Mouse (Mus musculus): ENCODE results near the gene Hoxb5. TPM values are rescaled to one million over a fixed set of nuclear protein-coding genes. Genes with fewer than 3 reads are reported as not detected.

Gene Hoxb5
- polyA plus RNA-seq, 1 experiment from 2014 or later, result 0.14 TPM

- no peak within 1 kb of the TSS for H3K4me3 ChIP-seq
- peaks cover 8% of the 10 kb centered on the region for H3K4me1 ChIP-seq (replicated peaks)
- ATAC-seq (ENCODE audit: insufficient number of reproducible peaks, low FRiP score), result no peak
- H3K4me2 ChIP-seq, result no peak within 1 kb of the TSS
- H3K9ac ChIP-seq, result no peak within 1 kb of the TSS
- peaks cover 96% of the 10 kb centered on the region for H3K27me3 ChIP-seq (replicated peaks)
- H3K27ac ChIP-seq (ENCODE audit: poor library complexity, severe bottlenecking), result no peak within 1 kb of the TSS
- H3K9me3 ChIP-seq (replicated peaks), result no peaks in the 10 kb centered on the region
- H3K36me3 ChIP-seq, result no peaks in the 10 kb centered on the region
- WGBS, result 2% methylated on average over 22 of the region's 22 CpGs
Observed at GRCm38 (mm10) chr11:96291681-96292564, 11.2 kb upstream of the Hoxb5 start, which contains the start of gene Hoxb6. TSS of gene Hoxb6 (plus strand) at chr11:96292476.

GRCm38 (mm10) chr11:96292565-96293301 is 10.4 kb upstream of the Hoxb5 start:
- H3K27me3 ChIP-seq (replicated peaks), result peaks cover 96% of the 10 kb centered on the region

GRCm38 (mm10) chr11:96293302-96293921 is 9.7 kb upstream of the Hoxb5 start:
- H3K36me3 ChIP-seq, result no peaks in the 10 kb centered on the region
- under 1% methylated on average over 22 of the region's 22 CpGs for WGBS
- H3K9ac ChIP-seq, result no peak overlapping the region
- 0 out of 2 replicates have a peak, but pooled peaks cover 4% of the 10 kb centered on the region for H3K4me1 ChIP-seq (replicated peaks)
- no peaks in the 10 kb centered on the region for H3K9me3 ChIP-seq (replicated peaks)
- no peak overlapping the region for H3K4me3 ChIP-seq
- no peak overlapping the region for H3K27ac ChIP-seq (ENCODE audit: poor library complexity, severe bottlenecking)
- ATAC-seq (ENCODE audit: insufficient number of reproducible peaks, low FRiP score), result no peak
- peaks cover 96% of the 10 kb centered on the region for H3K27me3 ChIP-seq (replicated peaks)
- H3K4me2 ChIP-seq, result no peak overlapping the region

More at GRCm38 (mm10) chr11:96292565-96293301, 10.4 kb upstream of the Hoxb5 start:
- no peak for ATAC-seq (ENCODE audit: insufficient number of reproducible peaks, low FRiP score)
- no peaks in the 10 kb centered on the region for H3K9me3 ChIP-seq (replicated peaks)
- no peak overlapping the region for H3K4me3 ChIP-seq
- no peak overlapping the region for H3K4me2 ChIP-seq
- no peak overlapping the region for H3K27ac ChIP-seq (ENCODE audit: poor library complexity, severe bottlenecking)
- under 1% methylated on average over 12 of the region's 12 CpGs for WGBS
- H3K36me3 ChIP-seq, result no peaks in the 10 kb centered on the region
- H3K4me1 ChIP-seq (replicated peaks), result 0 out of 2 replicates have a peak, but pooled peaks cover 4% of the 10 kb centered on the region
- no peak overlapping the region for H3K9ac ChIP-seq

DNA sequence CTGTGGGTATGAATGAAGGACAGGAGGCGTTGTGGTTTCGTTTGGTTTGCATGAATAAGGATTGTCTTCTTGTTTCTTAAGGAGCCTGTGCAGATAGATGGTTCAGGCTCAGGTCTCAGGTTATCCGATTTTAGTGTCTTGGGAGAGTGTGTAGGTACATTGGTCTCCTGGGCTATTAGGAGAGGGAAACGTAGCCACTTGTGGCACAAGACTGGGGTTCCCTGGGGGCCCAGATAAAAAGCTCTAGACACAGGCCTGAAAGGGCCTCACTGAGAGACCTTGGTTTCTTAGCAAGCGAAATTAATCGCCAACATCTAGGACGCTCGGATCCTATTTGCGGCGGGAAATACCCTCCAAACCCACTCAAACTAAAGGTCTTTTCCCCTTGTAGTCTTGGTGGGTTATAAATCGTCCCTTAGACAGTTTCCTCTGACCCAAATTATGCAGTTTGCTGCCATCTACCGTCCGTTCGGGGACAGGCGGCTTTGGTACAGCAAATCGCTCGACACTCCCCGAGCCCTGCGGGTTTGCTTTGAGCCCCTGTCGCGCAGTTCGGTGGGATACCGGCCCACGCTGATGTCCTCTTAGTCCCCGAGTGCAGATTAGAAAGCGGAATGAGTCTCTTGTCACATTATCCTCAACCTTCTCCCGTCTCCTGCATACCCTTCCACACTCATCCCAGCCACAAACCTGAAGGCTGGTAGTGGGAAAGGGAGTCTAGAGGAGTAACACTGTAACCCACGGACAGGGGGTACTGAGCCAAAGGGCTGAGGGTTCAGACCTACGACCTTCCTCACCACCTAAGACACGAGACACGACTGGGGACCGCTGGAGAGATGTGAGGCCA is 8.7 kb upstream of the Hoxb5 start:
- Histone ChIP-seq H3K9me3 (replicated peaks) (no peaks in the 10 kb centered on the region), H3K4me1 (replicated peaks) (peaks cover 10% of the 10 kb centered on the region), H3K36me3 (no peaks in the 10 kb centered on the region), H3K9ac (no peak overlapping the region), H3K4me3 (no peak overlapping the region), H3K27me3 (replicated peaks) (peaks cover 96% of the 10 kb centered on the region), H3K4me2 (no peak overlapping the region), H3K27ac (ENCODE audit: poor library complexity, severe bottlenecking) (no peak overlapping the region)
- ATAC-seq (ENCODE audit: insufficient number of reproducible peaks, low FRiP score), result 0 out of 2 replicates have a peak, but pooled peaks have one; percentile 29
- WGBS, result 1% methylated on average over 32 of the region's 32 CpGs

DNA sequence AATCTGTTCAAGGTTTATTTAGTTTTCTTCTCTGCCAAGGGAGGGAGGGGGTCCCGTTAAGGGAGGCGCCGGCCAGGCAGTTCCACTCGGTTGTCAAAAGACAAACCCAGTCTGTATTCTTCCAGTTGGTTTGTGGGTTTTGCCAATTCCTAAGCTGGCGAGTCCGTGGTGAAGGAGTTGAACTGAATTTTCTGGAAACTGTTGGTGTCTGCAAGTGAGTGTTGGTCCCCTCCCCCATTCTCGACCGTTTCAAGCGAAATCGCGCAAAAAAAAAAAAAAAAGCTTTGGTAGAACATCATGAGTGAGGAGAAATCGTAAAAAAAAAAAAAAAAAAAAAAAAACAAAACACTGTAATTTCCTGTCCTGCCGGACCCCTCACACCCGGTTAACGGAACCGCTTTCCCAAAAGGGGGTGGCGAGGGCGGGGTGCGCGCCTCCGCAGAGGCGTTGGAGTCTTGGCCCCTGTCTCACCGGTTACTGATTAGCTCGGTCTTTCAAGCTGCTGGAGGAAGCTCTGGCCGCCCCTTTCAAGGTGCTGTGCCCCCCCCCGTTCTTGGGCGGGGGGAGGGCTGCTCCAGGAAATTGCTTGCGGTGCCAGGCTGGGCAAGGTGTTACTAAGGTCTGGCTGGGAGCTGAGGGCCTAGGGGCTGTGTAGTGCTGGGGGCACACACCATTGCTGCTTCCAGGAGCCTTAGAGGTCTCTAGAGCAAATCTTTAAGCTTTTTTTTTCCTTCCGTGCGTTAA is 7.9 kb upstream of the Hoxb5 start:
- no peak for ATAC-seq (ENCODE audit: insufficient number of reproducible peaks, low FRiP score)
- Histone ChIP-seq H3K4me1 (replicated peaks) (peaks cover 11% of the 10 kb centered on the region), H3K27ac (ENCODE audit: poor library complexity, severe bottlenecking) (no peak overlapping the region), H3K9me3 (replicated peaks) (no peaks in the 10 kb centered on the region), H3K36me3 (no peaks in the 10 kb centered on the region), H3K4me2 (no peak overlapping the region), H3K9ac (no peak overlapping the region), H3K27me3 (replicated peaks) (peaks cover 96% of the 10 kb centered on the region), H3K4me3 (no peak overlapping the region)
- under 1% methylated on average over 30 of the region's 30 CpGs for WGBS

DNA sequence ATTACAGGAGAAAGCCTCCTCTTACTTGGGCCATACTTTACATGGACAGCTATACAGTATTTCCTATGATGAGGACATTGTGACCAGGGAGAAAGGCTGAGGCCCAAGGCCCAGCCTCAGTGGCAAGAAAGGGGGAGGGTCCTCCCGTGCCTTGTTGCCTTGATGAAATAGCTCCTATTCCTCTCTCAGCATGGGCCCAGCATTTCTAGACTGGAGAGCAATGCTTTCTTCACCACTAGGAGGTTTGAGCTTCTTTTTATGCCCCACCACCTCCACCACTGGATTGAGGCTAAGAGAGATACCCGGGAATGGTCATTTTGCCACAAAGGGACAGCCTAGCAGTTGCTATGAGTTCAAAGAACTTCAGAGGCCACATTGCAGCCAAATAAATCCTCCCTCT is 6.1 kb upstream of the Hoxb5 start:
- Histone ChIP-seq H3K4me2 (no peak overlapping the region), H3K27me3 (replicated peaks) (peaks cover 99% of the 10 kb centered on the region), H3K4me3 (no peak overlapping the region), H3K27ac (ENCODE audit: poor library complexity, severe bottlenecking) (no peak overlapping the region), H3K36me3 (no peaks in the 10 kb centered on the region), H3K4me1 (replicated peaks) (peaks cover 18% of the 10 kb centered on the region), H3K9ac (no peak overlapping the region), H3K9me3 (replicated peaks) (no peaks in the 10 kb centered on the region)
- WGBS, result 8% methylated on average over 2 of the region's 2 CpGs
- ATAC-seq (ENCODE audit: insufficient number of reproducible peaks, low FRiP score), result no peak

DNA sequence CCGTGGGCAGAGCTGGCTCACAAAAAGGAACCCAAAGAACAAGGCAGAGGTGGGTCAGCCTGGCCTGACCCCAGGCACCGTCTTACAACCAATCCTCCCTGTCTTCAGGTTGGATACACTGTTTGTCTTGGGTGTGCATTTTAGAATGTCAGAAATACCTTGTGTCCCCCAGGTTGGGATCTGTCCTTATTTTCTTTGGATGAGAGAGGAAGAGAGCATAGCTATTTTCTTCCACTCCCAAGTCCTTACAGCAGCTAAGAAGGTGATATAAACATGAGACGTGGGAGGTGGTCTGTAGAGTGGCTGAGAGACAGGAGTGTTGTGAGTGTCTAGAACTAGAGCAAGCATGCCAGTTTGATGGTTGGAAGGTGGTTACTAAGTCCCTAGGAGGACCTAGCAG is 5.7 kb upstream of the Hoxb5 start:
- H3K27ac ChIP-seq (ENCODE audit: poor library complexity, severe bottlenecking), result no peak overlapping the region
- peaks cover 18% of the 10 kb centered on the region for H3K4me1 ChIP-seq (replicated peaks)
- peaks cover 99% of the 10 kb centered on the region for H3K27me3 ChIP-seq (replicated peaks)
- H3K36me3 ChIP-seq, result no peaks in the 10 kb centered on the region
- ATAC-seq (ENCODE audit: insufficient number of reproducible peaks, low FRiP score), result no peak
- no peak overlapping the region for H3K4me3 ChIP-seq
- H3K9ac ChIP-seq, result no peak overlapping the region
- WGBS, result 5% methylated on average over 3 of the region's 3 CpGs
- H3K4me2 ChIP-seq, result no peak overlapping the region
- H3K9me3 ChIP-seq (replicated peaks), result no peaks in the 10 kb centered on the region

GRCm38 (mm10) chr11:96297968-96298635 is 5.0 kb upstream of the Hoxb5 start:
- no peak overlapping the region for H3K9ac ChIP-seq
- no peaks in the 10 kb centered on the region for H3K36me3 ChIP-seq
- no peaks in the 10 kb centered on the region for H3K9me3 ChIP-seq (replicated peaks)
- no peak overlapping the region for H3K27ac ChIP-seq (ENCODE audit: poor library complexity, severe bottlenecking)
- no peak overlapping the region for H3K4me2 ChIP-seq
- H3K4me1 ChIP-seq (replicated peaks), result peaks cover 18% of the 10 kb centered on the region
- no peak overlapping the region for H3K4me3 ChIP-seq
- H3K27me3 ChIP-seq (replicated peaks), result peaks cover 99% of the 10 kb centered on the region
- no peak for ATAC-seq (ENCODE audit: insufficient number of reproducible peaks, low FRiP score)
- WGBS, result 4% methylated on average over 11 of the region's 11 CpGs

- Histone ChIP-seq H3K9ac (no peak overlapping the region), H3K4me2 (peak overlapping the region; percentile 47), H3K4me3 (peak overlapping the region; percentile 31), H3K9me3 (replicated peaks) (no peaks in the 10 kb centered on the region), H3K27me3 (replicated peaks) (peaks cover 99% of the 10 kb centered on the region), H3K27ac (ENCODE audit: poor library complexity, severe bottlenecking) (no peak overlapping the region), H3K4me1 (replicated peaks) (peaks cover 22% of the 10 kb centered on the region), H3K36me3 (no peaks in the 10 kb centered on the region)
- under 1% methylated on average over 66 of the region's 66 CpGs for whole genome bisulfite sequencing
- ATAC-seq (ENCODE audit: insufficient number of reproducible peaks, low FRiP score), result no peak
Observed at GRCm38 (mm10) chr11:96298895-96299667, 4.1 kb upstream of the Hoxb5 start.

Data from heart, embryonic 12.5 days (tissue).